ENCODE assay signal across 8 mouse cellular contexts in the genomic region with DNA sequence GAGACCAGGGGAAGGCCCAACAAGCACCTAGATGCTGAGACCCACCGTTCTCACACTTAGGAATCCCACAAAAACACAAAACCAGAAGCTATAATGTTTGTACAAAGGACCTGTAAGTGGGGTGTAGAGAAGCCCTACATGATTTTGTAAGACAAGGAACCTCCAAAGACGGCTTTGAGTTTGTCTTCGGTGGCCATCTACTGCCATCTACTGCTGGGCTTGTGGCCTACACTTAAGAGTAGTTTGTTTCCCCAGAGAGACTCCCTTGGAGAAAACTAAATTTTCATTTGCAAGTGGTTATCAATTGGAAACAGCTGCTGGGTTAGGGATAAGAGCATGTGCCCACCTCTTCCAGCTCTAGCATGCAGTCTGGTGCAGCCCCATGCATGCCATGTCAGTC. TPM values are rescaled to one million over a fixed set of nuclear protein-coding genes. Genes with fewer than 3 reads are reported as not detected.
DNase-seq lines count a peak whose midpoint lies in the region; ATAC-seq and TF ChIP-seq lines count a peak whose summit lies in the region.

No protein-coding gene starts in this region.

- no peak for ATAC-seq in midbrain, embryonic 15.5 days (replicated peaks)
- no peak for ATAC-seq in inflammation-experienced regulatory T-cells, adult 6 months

- no peak overlapping the region for H3K4me2 ChIP-seq in midbrain, embryonic 15.5 days

- H3K36me3 ChIP-seq in midbrain, embryonic 10.5 days = no peaks in the 10 kb centered on the region
- H3K36me3 ChIP-seq in midbrain, embryonic 15.5 days (replicated peaks) = no peaks in the 10 kb centered on the region

- 41% methylated on average over 3 of the region's 3 CpGs for WGBS in midbrain, embryonic 10.5 days
- 43% methylated on average over 3 of the region's 3 CpGs for WGBS in midbrain, embryonic 15.5 days

- intact Hi-C loops in left cerebral cortex, adult 2 months (cut with DNase I) = loop anchor here (1.0 kb wide), 2 partner anchors 101 to 265 kb away; no protein-coding TSS in a partner anchor

- H3K9me3 ChIP-seq in midbrain, embryonic 10.5 days (replicated peaks) = no peaks in the 10 kb centered on the region
- no peaks in the 10 kb centered on the region for H3K9me3 ChIP-seq in midbrain, embryonic 15.5 days

- DNase-seq in midbrain, embryonic 10.5 days (ENCODE audit: low spot score) = peak; percentile 33
- peak; percentile 14 for DNase-seq in WW6 (ENCODE audit: low read depth, low spot score)
- peak; percentile 30 for DNase-seq in cerebellum, adult 9-10 months
- peak; percentile 18 to 22 for DNase-seq in frontal cortex, postnatal 25 days (ENCODE audit: low spot score in 2 of 2)
- DNase-seq in left cerebral cortex, adult 2 months (ENCODE audit: extremely low spot score in 1 of 2, low spot score in 2 of 2) = peak; percentile 17 to 46
- peak; percentile 41 for DNase-seq in retina, postnatal 1 day

- H3K4me1 ChIP-seq in midbrain, embryonic 10.5 days = no peaks in the 10 kb centered on the region
- no peaks in the 10 kb centered on the region for H3K4me1 ChIP-seq in midbrain, embryonic 15.5 days

- H3K4me3 ChIP-seq in midbrain, embryonic 10.5 days = no peak overlapping the region
- no peak overlapping the region for H3K4me3 ChIP-seq in midbrain, embryonic 15.5 days
- no peak overlapping the region for H3K4me3 ChIP-seq in left cerebral cortex, adult 2 months

- no peak overlapping the region for H3K27ac ChIP-seq in midbrain, embryonic 10.5 days (replicated peaks)
- H3K27ac ChIP-seq in midbrain, embryonic 15.5 days = no peak overlapping the region
- H3K27ac ChIP-seq in left cerebral cortex, adult 2 months = no peak overlapping the region

- TF ChIP-seq CTCF in left cerebral cortex, adult 2 months (IDR thresholded peaks at IDR 0.05) = peak; percentile 74

- no peaks in the 10 kb centered on the region for H3K27me3 ChIP-seq in midbrain, embryonic 10.5 days (ENCODE audit: low read depth, poor library complexity, severe bottlenecking)
- no peaks in the 10 kb centered on the region for H3K27me3 ChIP-seq in midbrain, embryonic 15.5 days (replicated peaks)

- no peak overlapping the region for H3K9ac ChIP-seq in midbrain, embryonic 15.5 days

RNA-seq across cellular contexts. Expression of gene Taar8a, which starts 3.9 kb away (rescaled TPM):
- polyA plus RNA-seq in midbrain, embryonic 10.5 days (2016; fragmentation: Nextera tagmentation; extraction: Ambion mirVana) = not detected in 2 replicates
- polyA plus RNA-seq in midbrain, embryonic 15.5 days (2015; fragmentation: Nextera tagmentation; extraction: Ambion mirVana) = not detected in 2 replicates
- total RNA-seq in left cerebral cortex, adult 2 months (2021) = not detected
- polyA plus RNA-seq in inflammation-experienced regulatory T-cells, adult 6 months (2017; shearing (Covaris generic)) = not detected

RNA-seq across cellular contexts. Expression of gene Taar8b, which starts 11.9 kb away (rescaled TPM):
- polyA plus RNA-seq in midbrain, embryonic 10.5 days (2016; fragmentation: Nextera tagmentation; extraction: Ambion mirVana) = not detected in 2 replicates
- not detected in 2 replicates for polyA plus RNA-seq in midbrain, embryonic 15.5 days (2015; fragmentation: Nextera tagmentation; extraction: Ambion mirVana)
- total RNA-seq in left cerebral cortex, adult 2 months (2021) = not detected
- not detected for polyA plus RNA-seq in inflammation-experienced regulatory T-cells, adult 6 months (2017; shearing (Covaris generic))

RNA-seq across cellular contexts. Expression of gene Taar8c, which starts 21.5 kb away (rescaled TPM):
- polyA plus RNA-seq in midbrain, embryonic 10.5 days (2016; fragmentation: Nextera tagmentation; extraction: Ambion mirVana) = not detected in 2 replicates
- polyA plus RNA-seq in midbrain, embryonic 15.5 days (2015; fragmentation: Nextera tagmentation; extraction: Ambion mirVana) = not detected in 2 replicates
- total RNA-seq in left cerebral cortex, adult 2 months (2021) = not detected
- polyA plus RNA-seq in inflammation-experienced regulatory T-cells, adult 6 months (2017; shearing (Covaris generic)) = not detected

RNA-seq across cellular contexts. Expression of gene Taar9, which starts 29.2 kb away (rescaled TPM):
- 0.11 TPM in 1 of 2 replicates, not detected in the other for polyA plus RNA-seq in midbrain, embryonic 10.5 days (2016; fragmentation: Nextera tagmentation; extraction: Ambion mirVana)
- polyA plus RNA-seq in midbrain, embryonic 15.5 days (2015; fragmentation: Nextera tagmentation; extraction: Ambion mirVana) = not detected in 2 replicates
- total RNA-seq in left cerebral cortex, adult 2 months (2021) = not detected
- polyA plus RNA-seq in inflammation-experienced regulatory T-cells, adult 6 months (2017; shearing (Covaris generic)) = not detected

RNA-seq across cellular contexts. Expression of gene Taar7f, which starts 30.9 kb away (rescaled TPM):
- polyA plus RNA-seq in midbrain, embryonic 10.5 days (2016; fragmentation: Nextera tagmentation; extraction: Ambion mirVana) = not detected in 2 replicates
- not detected in 2 replicates for polyA plus RNA-seq in midbrain, embryonic 15.5 days (2015; fragmentation: Nextera tagmentation; extraction: Ambion mirVana)
- not detected for total RNA-seq in left cerebral cortex, adult 2 months (2021)
- not detected for polyA plus RNA-seq in inflammation-experienced regulatory T-cells, adult 6 months (2017; shearing (Covaris generic))
